Mouse (Mus musculus) olfactory bulb, adult 2 months (tissue): ENCODE measurements around the gene Klk5.

Experiments used
- CTCF ChIP-seq: fragments of 200-500 bp; IDR thresholded peaks from 2 replicates; pipeline ENCODE4 v1.5.1; 2012; ENCODE audit warnings: low read depth, mild to moderate bottlenecking, low read length, moderate library complexity; ENCODE audit not compliant: insufficient read depth
- POLR2A ChIP-seq: fragments of 200-500 bp; IDR thresholded peaks from 2 replicates; pipeline ENCODE4 v1.6.1; 2012; ENCODE audit warnings: mild to moderate bottlenecking, low read depth, low read length, moderate library complexity; ENCODE audit not compliant: insufficient read depth

- no peak for TF ChIP-seq POLR2A
- TF ChIP-seq CTCF = no peak
These were observed 9.8 kb downstream of the Klk5 start for GRCm38 (mm10) chr7:43851616-43852015.
